Mouse (Mus musculus) megakaryocyte, embryonic 14.5 days (primary cell): Measurements from ENCODE around the gene Olfr1360.
"Not testable (repeated sequence)": the region's sequence is repeated elsewhere in the genome, so short reads cannot be mapped to it uniquely, and the experiment has no call there.

Experiments
- FLI1 ChIP-seq: IDR thresholded peaks from 2 replicates; pipeline ENCODE4 v1.6.1; 2012; ENCODE audit warnings: low read length, inconsistent platforms, mixed read lengths
- GATA1 ChIP-seq: IDR thresholded peaks from 3 replicates; pipeline ENCODE4 v1.6.1; 2012; ENCODE audit warnings: mixed read lengths, low read length, inconsistent platforms, borderline replicate concordance

GRCm38 (mm10) chr13:21721757-21722372 is 44.7 kb upstream of the Olfr1360 start, which contains the start of gene Hist1h2bm:
- not testable (repeated sequence) for TF ChIP-seq GATA1, FLI1
